In genomic region chr17:46428761-46429414, GRCm38 (mm10) we compare ENCODE assay signal across 8 mouse cellular contexts. TPM values are rescaled to one million over a fixed set of nuclear protein-coding genes. Genes with fewer than 3 reads are reported as not detected.
DNase-seq lines count a peak whose midpoint lies in the region; ATAC-seq lines count a peak whose summit lies in the region.

TSS of gene Crip3 (plus strand) at chr17:46428926.

- H3K4me3 ChIP-seq in heart, embryonic 10.5 days = peak within 1 kb of the TSS; percentile 38
- peak within 1 kb of the TSS; percentile 12; the same call in 1 of the 2 replicates for H3K4me3 ChIP-seq in hindbrain, embryonic 12.5 days

- peak within 1 kb of the TSS; percentile 47 for H3K4me2 ChIP-seq in hindbrain, embryonic 12.5 days (replicated peaks)

- WGBS in heart, embryonic 10.5 days = 15% methylated on average over 18 of the region's 18 CpGs
- WGBS in hindbrain, embryonic 12.5 days = 11% methylated on average over 18 of the region's 18 CpGs

- intact Hi-C loops in heart, postnatal 25 days (cut with DNase I) = no loop called here
- intact Hi-C loops in left cerebral cortex, postnatal 4 days (cut with DNase I) = no loop called here

- H3K4me1 ChIP-seq in heart, embryonic 10.5 days = peaks cover 32% of the 10 kb centered on the region
- peaks cover 10% of the 10 kb centered on the region for H3K4me1 ChIP-seq in hindbrain, embryonic 12.5 days

- H3K9me3 ChIP-seq in heart, embryonic 10.5 days = no peaks in the 10 kb centered on the region
- H3K9me3 ChIP-seq in hindbrain, embryonic 12.5 days (replicated peaks) = no peaks in the 10 kb centered on the region

- H3K36me3 ChIP-seq in heart, embryonic 10.5 days = 0 out of 2 replicates have a peak, but pooled peaks cover 2% of the 10 kb centered on the region
- peaks cover 6% of the 10 kb centered on the region; the same call in 1 of the 2 replicates for H3K36me3 ChIP-seq in hindbrain, embryonic 12.5 days

- H3K9ac ChIP-seq in hindbrain, embryonic 12.5 days = 0 out of 2 replicates have a peak within 1 kb of the TSS, but pooled peaks have one; percentile 27

- H3K27me3 ChIP-seq in heart, embryonic 10.5 days (ENCODE audit: insufficient read depth, poor library complexity, severe bottlenecking) = peaks cover 21% of the 10 kb centered on the region
- 0 out of 2 replicates have a peak, but pooled peaks cover 5% of the 10 kb centered on the region for H3K27me3 ChIP-seq in hindbrain, embryonic 12.5 days

- no peak for ATAC-seq in hindbrain, embryonic 12.5 days (ENCODE audit: low FRiP score)

- no peak for DNase-seq in heart, embryonic 10.5 days (ENCODE audit: low spot score)
- no peak for DNase-seq in heart, postnatal 25 days (ENCODE audit: low spot score)
- peak; percentile 64 for DNase-seq in R1 (ENCODE audit: low read depth, low spot score)
- peak; percentile 40 for DNase-seq in lung, postnatal 36 days
- no peak for DNase-seq in frontal cortex, postnatal 10 days (ENCODE audit: low spot score in 2 of 2)
- no peak for DNase-seq in left cerebral cortex, postnatal 4 days
- DNase-seq in urinary bladder, postnatal 10 days (ENCODE audit: low spot score) = no peak

- H3K27ac ChIP-seq in heart, embryonic 10.5 days = no peak within 1 kb of the TSS
- no peak within 1 kb of the TSS for H3K27ac ChIP-seq in hindbrain, embryonic 12.5 days

RNA-seq across cellular contexts. Expression of gene Crip3, which starts in this region (rescaled TPM):
- 0.54 and 0.83 TPM in 2 replicates for polyA plus RNA-seq in heart, embryonic 10.5 days (2016; fragmentation: Nextera tagmentation; extraction: Ambion mirVana)
- total RNA-seq in heart, postnatal 25 days (2021) = under 1 TPM in 1 of 2 experiments, not detected in 1; 0.62 TPM
- 0.57 and 0.95 TPM in 2 replicates for polyA plus RNA-seq in hindbrain, embryonic 12.5 days (2016; fragmentation: Nextera tagmentation; extraction: Ambion mirVana)
- total RNA-seq in left cerebral cortex, postnatal 4 days (2021) = 1 to 10 TPM; 2.6 to 4.7 TPM

Comparison
In these comparisons a context has a peak if more than half of its experiments do, and no peak if none do; other contexts are left out.
1. DNase-seq: peak in R1 (single experiment) and lung, postnatal 36 days (single experiment); none in heart, embryonic 10.5 days (single experiment), heart, postnatal 25 days (single experiment), frontal cortex, postnatal 10 days (0 of 2), left cerebral cortex, postnatal 4 days (single experiment) and urinary bladder, postnatal 10 days (single experiment).